Mouse (Mus musculus): Measurements from ENCODE around the gene Olfr148. TPM values are rescaled to one million over a fixed set of nuclear protein-coding genes. Genes with fewer than 3 reads are reported as not detected.

Olfr148 gene
- total RNA-seq (2012; rRNA removed) (not detected in 2 replicates), total RNA-seq (2014; rRNA removed) (not detected in 2 replicates), polyA plus RNA-seq (2012; ENCODE audit: insufficient read length, low read depth) (not detected in 2 replicates)

DNA sequence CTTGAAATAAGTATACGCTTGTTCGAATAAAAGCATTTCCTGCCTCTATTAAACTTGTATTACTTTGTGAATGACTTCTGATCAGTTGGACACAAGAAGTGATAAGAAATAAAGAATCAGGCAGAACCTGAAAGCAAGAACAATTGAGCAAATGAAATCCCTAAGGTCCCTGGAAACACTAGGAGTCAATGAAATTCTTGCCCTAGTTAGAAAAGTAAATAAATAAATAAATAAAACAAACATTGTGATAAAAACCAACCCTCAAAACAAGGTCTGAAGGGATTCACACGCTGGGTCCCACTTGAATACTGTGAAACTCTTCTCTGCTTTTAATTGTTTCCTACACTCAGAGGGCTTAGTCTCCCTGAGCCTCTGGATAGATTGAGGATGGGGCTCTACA is at the start of gene Olfr148:
Olfr148 (plus strand) TSS at position 301 of the 400 bp plus-strand sequence.
- Histone ChIP-seq H3K4me2 (ENCODE audit: insufficient read depth, low read depth, poor library complexity, severe bottlenecking) (no peak within 1 kb of the TSS), H3K4me1 (ENCODE audit: control insufficient read depth in 1 of 2, insufficient read depth in 2 of 2) (no peaks in the 10 kb centered on the region), H3K27ac (ENCODE audit: insufficient read depth, low read depth) (no peak within 1 kb of the TSS), H3K36me3 (replicated peaks in 1 of 2; ENCODE audit: control insufficient read depth in 1 of 2, insufficient read depth in 1 of 2, low read length in 1 of 2) (no peaks in the 10 kb centered on the region), H3K9me3 (replicated peaks; ENCODE audit: low read length) (no peaks in the 10 kb centered on the region), H3K9ac (ENCODE audit: insufficient read depth, low read depth) (no peak within 1 kb of the TSS), H3K79me2 (replicated peaks; ENCODE audit: control insufficient read depth, extremely low read depth, insufficient read depth, poor library complexity, severe bottlenecking) (no peaks in the 10 kb centered on the region), H3K4me3 (replicated peaks in 1 of 3; ENCODE audit: low read depth in 2 of 3, low read length in 2 of 3, poor library complexity in 1 of 3) (no peak within 1 kb of the TSS), H3K27me3 (replicated peaks) (no peaks in the 10 kb centered on the region)
- TF ChIP-seq ZMIZ1 (IDR thresholded peaks at IDR 0.05; ENCODE audit: low read depth, low read length): no peak
- no peak for TF ChIP-seq HCFC1 (IDR thresholded peaks at IDR 0.05; ENCODE audit: low read depth, low read length)
- in situ Hi-C loops (cut with MboI; ENCODE audit: low pct_ligation_motif_present, low pct_unique_long_range_greater_than_20kb, low sequenced_read_pairs) (no loop called here), dilution Hi-C loops (cut with MboI; ENCODE audit: extremely low pct_ligation_motif_present, extremely low pct_unique_long_range_greater_than_20kb, low sequenced_read_pairs) (no loop called here)
- DNase-seq (ENCODE audit: extremely low read depth): no peak

DNA sequence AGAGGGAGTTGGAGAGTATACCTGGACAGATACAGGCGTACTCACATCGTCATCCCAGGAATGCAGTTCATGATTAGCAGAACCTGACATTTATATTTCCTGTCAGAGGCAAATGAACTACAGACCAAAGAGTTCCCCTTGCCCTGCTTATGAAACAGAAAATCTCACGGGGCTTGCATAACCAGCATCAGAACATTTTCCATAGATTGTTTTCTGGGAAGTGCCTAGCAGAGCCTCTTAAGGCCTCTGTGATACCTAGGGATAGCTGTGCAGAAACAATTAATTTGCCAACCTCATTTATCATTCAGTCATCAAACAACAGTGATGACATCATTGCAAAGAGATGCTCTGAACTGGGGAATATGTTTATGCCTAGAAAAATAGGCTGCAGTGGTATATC is 35.0 kb upstream of the Olfr148 start, which contains the start of gene Olfr959:
Olfr959 (minus strand) TSS at position 101 of the 400 bp plus-strand sequence.
- Histone ChIP-seq H3K4me2 (ENCODE audit: insufficient read depth, low read depth, poor library complexity, severe bottlenecking) (no peak within 1 kb of the TSS), H3K36me3 (replicated peaks in 1 of 2; ENCODE audit: control insufficient read depth in 1 of 2, insufficient read depth in 1 of 2, low read length in 1 of 2) (no peaks in the 10 kb centered on the region), H3K27me3 (replicated peaks) (no peaks in the 10 kb centered on the region), H3K9me3 (replicated peaks; ENCODE audit: low read length) (no peaks in the 10 kb centered on the region), H3K9ac (ENCODE audit: insufficient read depth, low read depth) (no peak within 1 kb of the TSS), H3K27ac (ENCODE audit: insufficient read depth, low read depth) (no peak within 1 kb of the TSS), H3K4me3 (replicated peaks in 1 of 3; ENCODE audit: low read depth in 2 of 3, low read length in 2 of 3, poor library complexity in 1 of 3) (no peak within 1 kb of the TSS), H3K4me1 (ENCODE audit: control insufficient read depth in 1 of 2, insufficient read depth in 2 of 2) (peaks cover 0 to 11% of the 10 kb centered on the region in 2 experiments; a peak in 2 of 4 replicates), H3K79me2 (replicated peaks; ENCODE audit: control insufficient read depth, extremely low read depth, insufficient read depth, poor library complexity, severe bottlenecking) (no peaks in the 10 kb centered on the region)
- no peak for DNase-seq (ENCODE audit: extremely low read depth)
- no peak for TF ChIP-seq ZC3H11A (IDR thresholded peaks at IDR 0.05; ENCODE audit: low read depth, low read length)
- TF ChIP-seq TCF12 (IDR thresholded peaks at IDR 0.05; ENCODE audit: low read depth, low read length): no peak
- no peak for TF ChIP-seq POLR2AphosphoS2 (IDR thresholded peaks at IDR 0.05; ENCODE audit: low read depth, low read length)
- no peak for TF ChIP-seq NELFE (IDR thresholded peaks at IDR 0.05; ENCODE audit: low read depth, low read length)
- TF ChIP-seq MAZ (IDR thresholded peaks at IDR 0.05; ENCODE audit: low read depth, low read length): no peak
- TF ChIP-seq GABPA (IDR thresholded peaks at IDR 0.05; ENCODE audit: insufficient replicate concordance, low read depth, low read length): no peak
- TF ChIP-seq MYC (IDR thresholded peaks at IDR 0.05; ENCODE audit: low read depth, low read length): no peak
- TF ChIP-seq HCFC1 (IDR thresholded peaks at IDR 0.05; ENCODE audit: low read depth, low read length): no peak
- no peak for TF ChIP-seq RCOR1 (conservative IDR thresholded peaks at IDR 0.05; ENCODE audit: low read depth, low read length)
- no peak for TF ChIP-seq BHLHE40 (IDR thresholded peaks at IDR 0.05; ENCODE audit: low read depth, low read length)
- TF ChIP-seq UBTF (IDR thresholded peaks at IDR 0.05; ENCODE audit: low read depth, low read length): no peak
- no peak for TF ChIP-seq CHD2 (IDR thresholded peaks at IDR 0.05; ENCODE audit: low read length)
- no peak for TF ChIP-seq E2F4 (IDR thresholded peaks at IDR 0.05; ENCODE audit: insufficient replicate concordance, low read depth, low read length)
- TF ChIP-seq SIN3A (IDR thresholded peaks at IDR 0.05; ENCODE audit: low read length): no peak
- no peak for TF ChIP-seq KAT2A (IDR thresholded peaks at IDR 0.05; ENCODE audit: insufficient replicate concordance, low read length)
- TF ChIP-seq MXI1 (IDR thresholded peaks at IDR 0.05; ENCODE audit: low read depth, low read length): no peak
- TF ChIP-seq PAX5 (IDR thresholded peaks at IDR 0.05; ENCODE audit: low read length): no peak
- no peak for TF ChIP-seq CTCF (conservative IDR thresholded peaks at IDR 0.05 in 1 of 2, IDR thresholded peaks at IDR 0.05 in 1 of 2; ENCODE audit: low read depth in 2 of 2, low read length in 2 of 2)
- in situ Hi-C loops (cut with MboI; ENCODE audit: low pct_ligation_motif_present, low pct_unique_long_range_greater_than_20kb, low sequenced_read_pairs): loop anchor here (25.0 kb wide), 1 partner anchor 613 kb away; the partner anchor contains the start of gene Olfr933
- dilution Hi-C loops (cut with MboI; ENCODE audit: extremely low pct_ligation_motif_present, extremely low pct_unique_long_range_greater_than_20kb, low sequenced_read_pairs): no loop called here

Data from CH12.LX (cell line).